Comparison of ENCODE assay signal across 16 mouse cellular contexts in the genomic region with DNA sequence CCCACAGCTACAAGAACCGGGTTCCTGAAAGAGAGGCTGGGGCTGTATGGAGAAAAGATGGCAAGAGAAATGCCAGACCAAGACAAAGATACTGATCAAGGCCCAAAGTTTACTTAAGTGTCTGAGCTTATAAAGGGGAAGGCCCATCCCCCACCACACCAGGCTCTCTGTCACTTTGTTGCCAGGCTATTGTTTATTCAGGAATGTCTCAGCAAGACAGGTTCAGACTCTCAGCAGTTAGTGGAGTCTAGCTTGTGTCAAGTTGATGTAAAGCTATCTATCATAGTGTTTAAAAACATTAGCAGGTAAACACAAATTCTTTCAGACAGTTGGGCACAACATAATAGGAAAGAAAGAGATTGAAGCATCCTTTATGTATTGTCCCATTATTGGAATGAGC.
"Had no signal": no experiment of that assay in that cellular context is flagged by ENCODE, and none has a peak within 500 bp of the region (broad histone marks: within the 10 kb centered on the region; RNA-seq: fewer than 3 reads in every experiment).

No protein-coding gene starts in this region.

- H3K4me1 ChIP-seq: limb, embryonic 12.5 days; liver, embryonic 13.5 days; lung, embryonic 15.5 days; midbrain, embryonic 15.5 days; neural tube, embryonic 15.5 days had no signal

- H3K27ac ChIP-seq: kidney, postnatal 0 days; layer of hippocampus, adult 2 months; limb, embryonic 12.5 days; liver, embryonic 13.5 days; lung, embryonic 15.5 days; macrophage; midbrain, embryonic 15.5 days; neural tube, embryonic 15.5 days had no signal

- H3K36me3 ChIP-seq: limb, embryonic 12.5 days; liver, embryonic 13.5 days; lung, embryonic 15.5 days; midbrain, embryonic 15.5 days; neural tube, embryonic 15.5 days had no signal

- H3K9me3 ChIP-seq: limb, embryonic 12.5 days; liver, embryonic 13.5 days; lung, embryonic 15.5 days; midbrain, embryonic 15.5 days; neural tube, embryonic 15.5 days had no signal

- ATAC-seq: liver, postnatal 0 days; midbrain, embryonic 15.5 days had no signal

- H3K4me2 ChIP-seq: limb, embryonic 12.5 days; liver, embryonic 13.5 days; lung, embryonic 15.5 days; midbrain, embryonic 15.5 days; neural tube, embryonic 15.5 days had no signal

- H3K27me3 ChIP-seq: limb, embryonic 12.5 days; liver, embryonic 13.5 days; lung, embryonic 15.5 days; midbrain, embryonic 15.5 days; neural tube, embryonic 15.5 days had no signal

- H3K4me3 ChIP-seq: layer of hippocampus, adult 2 months; limb, embryonic 12.5 days; liver, embryonic 13.5 days; lung, embryonic 15.5 days; midbrain, embryonic 15.5 days; neural tube, embryonic 15.5 days had no signal

- DNase-seq: kidney, adult 11 months; kidney, adult 9 months; kidney, postnatal 36 days; liver; liver, embryonic 13.5 days; liver, postnatal 0 days; lung, postnatal 14 days; right cerebral cortex, postnatal 4 days; thymus, postnatal 36 days had no signal

- H3K9ac ChIP-seq: limb, embryonic 12.5 days; liver, embryonic 13.5 days; liver, postnatal 0 days; lung, embryonic 15.5 days; midbrain, embryonic 15.5 days; neural tube, embryonic 15.5 days had no signal
